8 mouse cellular contexts compared by ENCODE assay signal in genomic region chr6:101534214-101535052, GRCm38 (mm10).
A peak's percentile ranks its signal among the peaks of the same experiment; 100 is the strongest.
DNase-seq lines count a peak whose midpoint lies in the region; ATAC-seq and TF ChIP-seq lines count a peak whose summit lies in the region.

No protein-coding gene starts in this region.

- no peak overlapping the region for H3K9ac ChIP-seq in kidney, postnatal 0 days (ENCODE audit: low read depth, low read length)
- H3K9ac ChIP-seq in kidney, embryonic 15.5 days: no peak overlapping the region
- no peak overlapping the region for H3K9ac ChIP-seq in midbrain, embryonic 12.5 days (replicated peaks)

- no peak overlapping the region for H3K4me3 ChIP-seq in kidney, postnatal 0 days (replicated peaks; ENCODE audit: low read depth, low read length)
- no peak overlapping the region for H3K4me3 ChIP-seq in kidney, embryonic 15.5 days (replicated peaks)
- H3K4me3 ChIP-seq in forebrain, embryonic 10.5 days: no peak overlapping the region
- H3K4me3 ChIP-seq in midbrain, embryonic 12.5 days: no peak overlapping the region

- H3K36me3 ChIP-seq in kidney, postnatal 0 days (ENCODE audit: insufficient read depth, low read length): no peaks in the 10 kb centered on the region
- H3K36me3 ChIP-seq in kidney, embryonic 15.5 days: no peaks in the 10 kb centered on the region
- H3K36me3 ChIP-seq in forebrain, embryonic 10.5 days (replicated peaks): no peaks in the 10 kb centered on the region
- no peaks in the 10 kb centered on the region for H3K36me3 ChIP-seq in midbrain, embryonic 12.5 days

- peak; percentile 78 for DNase-seq in kidney, postnatal 0 days (ENCODE audit: low spot score)
- DNase-seq in ZHBTc4 (ENCODE audit: low read depth, low spot score): peak; percentile 37
- peak; percentile 33 for DNase-seq in forebrain, embryonic 10.5 days (ENCODE audit: extremely low spot score, low spot score)
- DNase-seq in layer of hippocampus, adult 11-12 months (ENCODE audit: low spot score): peak; percentile 66
- DNase-seq in B cell, adult 2 months: no peak
- no peak for DNase-seq in cerebellum, adult 11-12 months

- H3K27ac ChIP-seq in kidney, postnatal 0 days: no peak overlapping the region
- no peak overlapping the region for H3K27ac ChIP-seq in kidney, embryonic 15.5 days
- no peak overlapping the region for H3K27ac ChIP-seq in forebrain, embryonic 10.5 days
- no peak overlapping the region for H3K27ac ChIP-seq in midbrain, embryonic 12.5 days (replicated peaks)

- peak; percentile 94 for TF ChIP-seq CTCF in kidney, postnatal 0 days (IDR thresholded peaks at IDR 0.05; ENCODE audit: low read depth)

- WGBS in kidney, postnatal 0 days: 41% methylated on average over 9 of the region's 9 CpGs
- 40% methylated on average over 9 of the region's 9 CpGs for WGBS in kidney, embryonic 15.5 days
- WGBS in forebrain, embryonic 10.5 days: 50% methylated on average over 9 of the region's 9 CpGs
- 44% methylated on average over 9 of the region's 9 CpGs for WGBS in midbrain, embryonic 12.5 days

- no peaks in the 10 kb centered on the region for H3K9me3 ChIP-seq in kidney, postnatal 0 days (replicated peaks; ENCODE audit: low read length)
- no peaks in the 10 kb centered on the region for H3K9me3 ChIP-seq in kidney, embryonic 15.5 days (replicated peaks)
- no peaks in the 10 kb centered on the region for H3K9me3 ChIP-seq in forebrain, embryonic 10.5 days
- H3K9me3 ChIP-seq in midbrain, embryonic 12.5 days: no peaks in the 10 kb centered on the region

- ATAC-seq in kidney, postnatal 0 days (replicated peaks; ENCODE audit: low FRiP score, low read depth): no peak
- no peak for ATAC-seq in kidney, embryonic 15.5 days (replicated peaks; ENCODE audit: low FRiP score)
- peak; percentile 47 for ATAC-seq in midbrain, embryonic 12.5 days (ENCODE audit: low FRiP score, low read depth)

- no peak overlapping the region for H3K4me2 ChIP-seq in kidney, postnatal 0 days (ENCODE audit: low read length)
- no peak overlapping the region for H3K4me2 ChIP-seq in kidney, embryonic 15.5 days
- H3K4me2 ChIP-seq in midbrain, embryonic 12.5 days (replicated peaks): no peak overlapping the region

- H3K27me3 ChIP-seq in kidney, postnatal 0 days (ENCODE audit: insufficient read depth, low read length): no peaks in the 10 kb centered on the region
- H3K27me3 ChIP-seq in kidney, embryonic 15.5 days: peaks cover 9% of the 10 kb centered on the region; the same call in 1 of the 2 replicates
- H3K27me3 ChIP-seq in forebrain, embryonic 10.5 days (ENCODE audit: poor library complexity, severe bottlenecking): peaks cover 21% of the 10 kb centered on the region; the same call in 1 of the 2 replicates
- 0 out of 2 replicates have a peak, but pooled peaks cover 11% of the 10 kb centered on the region for H3K27me3 ChIP-seq in midbrain, embryonic 12.5 days

- H3K4me1 ChIP-seq in kidney, postnatal 0 days (replicated peaks; ENCODE audit: insufficient read depth, low read length): no peaks in the 10 kb centered on the region
- no peaks in the 10 kb centered on the region for H3K4me1 ChIP-seq in kidney, embryonic 15.5 days
- peaks cover 16% of the 10 kb centered on the region for H3K4me1 ChIP-seq in forebrain, embryonic 10.5 days
- 0 out of 2 replicates have a peak, but pooled peaks cover 3% of the 10 kb centered on the region for H3K4me1 ChIP-seq in midbrain, embryonic 12.5 days

Comparison
In these comparisons a context has a peak if more than half of its experiments do, and no peak if none do; other contexts are left out.
1. DNase-seq: peak in kidney, postnatal 0 days (single experiment), ZHBTc4 (single experiment), forebrain, embryonic 10.5 days (single experiment) and layer of hippocampus, adult 11-12 months (single experiment); none in B cell, adult 2 months (0 of 2) and cerebellum, adult 11-12 months (single experiment).